Mouse (Mus musculus) cerebellum, postnatal 14 days (tissue): ENCODE measurements at regions not wholly inside any gene's neighbourhood (a gene's known extent, or its start where the extent isn't known, plus 50 kb on each side); places are given as distances from the start of the nearest gene placed in this dataset.

ENCODE experiments used
- DNase-seq, 2 experiments: peaks; one replicate each; pipeline ENCODE4 v3.0.0; 2021; ENCODE audit warnings: mixed read lengths in 2 of 2

- peak; percentile 79 to 83 for DNase-seq
These were observed 124.1 kb upstream of the Foxn2 start for GRCm38 (mm10) chr17:88316213-88316967.

DNA sequence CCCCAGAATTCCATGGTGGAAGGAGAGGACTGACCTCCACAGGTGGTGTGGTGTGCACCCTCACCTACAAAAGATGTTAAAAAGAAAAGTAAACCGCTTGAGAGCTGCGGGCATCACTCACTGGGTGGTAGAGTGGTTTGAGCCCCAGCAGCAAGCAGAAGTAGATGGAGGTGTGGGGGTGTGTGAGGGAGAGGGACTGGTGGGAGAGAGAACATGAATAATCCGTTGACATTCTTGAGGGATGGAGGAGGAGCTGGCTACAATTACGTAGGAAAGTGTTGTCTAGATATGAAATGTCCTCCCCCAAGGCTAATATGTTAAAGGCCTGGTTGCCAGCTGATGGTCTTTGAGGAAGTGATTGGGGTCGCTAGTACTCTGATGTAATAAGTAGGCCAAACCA is 123.2 kb upstream of the Foxn2 start:
- no peak for DNase-seq

DNA sequence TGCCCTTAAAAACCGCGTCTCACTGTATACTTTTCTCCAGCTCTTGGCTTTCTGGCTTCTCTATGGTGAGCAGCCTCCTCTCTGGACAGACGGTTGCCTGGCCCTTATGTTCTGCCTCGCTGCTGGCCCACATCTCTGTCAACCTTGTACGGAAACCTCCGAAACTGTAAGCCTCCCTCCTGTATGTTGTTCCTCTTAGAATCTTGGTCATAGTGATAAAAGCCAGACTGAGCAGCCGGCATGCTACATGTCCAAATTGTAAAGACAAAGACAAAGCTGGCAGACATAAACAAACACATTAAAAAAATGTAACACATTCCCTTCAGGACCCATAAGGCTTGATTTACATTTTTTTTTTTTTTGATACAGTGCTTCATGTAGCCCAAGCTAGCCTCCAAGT is 122.7 kb upstream of the Foxn2 start:
- no peak for DNase-seq

DNA sequence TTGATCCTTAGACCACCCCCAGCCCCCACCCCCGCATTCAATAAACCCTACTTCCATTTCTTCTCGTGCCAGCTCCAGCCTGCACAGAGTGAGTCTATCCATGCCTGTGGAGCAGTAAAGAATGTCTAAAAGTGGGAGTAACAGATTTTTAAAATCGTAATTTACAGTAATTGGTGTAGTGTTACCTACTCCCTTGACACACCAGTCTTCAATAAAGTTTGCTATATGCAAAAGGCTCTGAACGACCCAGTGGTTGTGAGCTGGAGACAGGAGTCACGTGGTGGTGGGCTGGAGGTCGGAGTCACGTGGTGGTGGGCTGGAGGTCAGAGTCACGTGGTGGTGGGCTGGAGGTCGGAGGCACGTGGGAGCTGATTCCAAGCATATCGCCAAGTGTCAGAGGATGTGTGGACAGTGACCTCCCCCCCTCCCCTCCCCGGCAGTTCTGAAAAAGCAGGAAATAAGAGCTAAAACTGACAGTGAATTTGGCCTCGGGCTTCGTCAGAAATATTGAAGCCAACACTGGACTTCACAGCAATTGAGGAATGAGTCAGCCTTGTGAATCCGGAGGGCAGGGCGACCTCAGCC is 122.2 kb upstream of the Foxn2 start:
- peak in 1 of 2 experiments; percentile 17 for DNase-seq

- DNase-seq = peak in 1 of 2 experiments; percentile 5
These were observed 121.6 kb upstream of the Foxn2 start for GRCm38 (mm10) chr17:88318936-88319335.

GRCm38 (mm10) chr17:88320686-88321085 is 119.8 kb upstream of the Foxn2 start:
- peak in 1 of 2 experiments; percentile 62 for DNase-seq

DNA sequence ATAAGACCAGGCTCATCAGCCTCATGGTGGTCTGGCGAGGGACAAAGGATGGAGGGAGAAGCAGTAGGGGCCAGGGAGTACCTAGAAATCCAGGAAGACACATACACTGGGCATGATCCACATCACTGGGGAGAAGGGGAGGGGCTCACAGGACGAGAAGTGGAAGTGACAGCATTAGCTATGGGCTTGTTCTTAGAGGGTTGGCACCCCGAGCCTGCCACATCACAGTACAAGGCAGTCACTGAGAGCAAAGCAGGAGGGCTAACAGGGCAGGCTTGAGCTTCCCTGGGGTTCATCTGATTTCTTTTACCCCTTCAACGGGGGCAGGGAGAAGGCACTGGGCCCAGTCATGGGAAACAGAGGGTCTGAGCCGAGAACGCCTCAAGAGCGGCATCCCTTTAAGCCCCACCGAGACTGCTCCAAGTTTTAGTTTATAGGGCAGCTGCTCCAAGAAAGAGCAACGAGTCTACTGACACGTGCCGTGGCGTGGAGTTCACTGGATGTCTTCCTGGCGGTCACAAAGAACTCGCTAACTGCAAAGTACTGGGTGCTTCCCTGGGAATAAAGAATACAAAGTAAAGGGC is 115.1 kb upstream of the Foxn2 start:
- DNase-seq = no peak

DNA sequence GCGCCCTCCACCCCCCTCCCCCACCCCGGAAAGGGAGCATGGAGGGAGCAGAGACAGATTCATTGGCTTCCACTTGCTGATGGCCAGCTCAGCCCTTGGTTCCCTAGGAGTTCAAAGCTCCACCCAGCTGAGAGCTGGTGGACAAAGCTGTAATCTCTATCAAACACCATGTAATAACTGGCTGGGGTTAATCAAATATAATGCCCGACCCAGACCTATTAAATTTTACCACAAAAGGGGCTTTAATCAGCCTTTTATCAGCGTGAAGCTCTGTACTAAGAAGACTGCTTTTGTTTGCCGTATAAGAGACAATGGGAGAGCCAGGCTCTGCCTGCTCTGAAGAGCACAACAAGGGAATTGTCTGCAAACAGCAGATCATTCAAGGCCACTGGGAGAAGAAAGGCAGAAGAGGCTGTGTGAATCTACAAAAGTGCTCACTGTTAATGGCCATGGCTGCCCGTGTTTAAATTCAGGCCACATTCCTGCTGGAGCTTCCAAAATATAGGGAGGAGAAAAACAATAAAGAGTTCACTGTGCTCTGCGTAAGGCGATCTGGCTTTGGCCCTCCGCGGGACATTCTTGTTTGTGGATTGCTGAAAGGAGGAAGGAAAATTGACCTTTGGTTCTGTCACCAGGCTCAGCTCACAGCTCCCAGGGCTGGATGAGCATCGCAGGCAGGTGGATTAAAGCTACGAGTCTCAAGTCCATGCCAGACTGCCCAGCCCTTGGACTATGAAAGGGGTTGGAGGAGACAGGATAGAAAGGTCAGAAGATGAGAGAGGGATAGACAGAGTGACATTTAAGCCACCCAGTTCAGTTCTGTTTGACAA is 114.4 kb upstream of the Foxn2 start:
- DNase-seq = no peak

DNA sequence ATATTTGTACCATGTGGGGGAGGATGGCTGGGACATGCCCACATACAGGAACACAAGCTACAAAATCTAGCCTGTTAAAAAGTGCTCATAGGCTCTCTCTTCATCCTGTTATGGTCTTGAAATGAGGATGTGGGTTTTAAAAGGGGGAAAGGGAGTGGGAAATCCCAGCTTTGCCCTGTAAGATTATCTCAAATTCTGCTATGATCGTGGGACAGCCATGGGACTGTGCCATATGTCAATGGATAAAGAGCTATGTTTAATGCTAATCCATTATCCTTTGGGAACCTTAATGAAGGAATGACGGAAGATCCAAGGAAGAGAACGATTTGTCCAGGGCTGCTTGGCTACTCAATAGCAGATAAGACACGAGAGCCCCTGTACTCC is 113.8 kb upstream of the Foxn2 start:
- no peak for DNase-seq

- DNase-seq = no peak
These were observed 112.7 kb upstream of the Foxn2 start for GRCm38 (mm10) chr17:88327791-88328190.

DNA sequence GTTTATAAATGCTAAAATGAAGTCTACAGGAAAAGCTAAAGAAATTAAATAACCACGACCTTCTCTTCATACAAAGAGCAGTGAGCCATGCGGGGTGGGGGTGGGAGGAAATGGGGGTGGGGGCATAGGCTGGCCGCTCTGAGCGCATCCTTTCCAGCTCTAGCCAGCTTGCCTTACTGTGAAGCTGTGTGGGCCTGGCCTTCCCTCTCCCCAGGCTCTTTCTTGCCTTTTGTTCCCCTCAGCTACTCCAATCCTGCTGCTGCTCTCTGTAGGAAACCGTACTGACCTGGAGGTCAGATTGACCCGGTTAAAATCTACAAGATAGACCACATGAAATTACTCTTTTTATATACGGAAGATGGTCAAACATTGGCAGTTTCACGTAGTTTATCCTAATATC is 111.7 kb upstream of the Foxn2 start:
- DNase-seq = no peak

GRCm38 (mm10) chr17:88329715-88330114 is 110.8 kb upstream of the Foxn2 start:
- peak; percentile 71 to 77 for DNase-seq

- DNase-seq = peak in 1 of 2 experiments; percentile 65
These were observed 110.4 kb upstream of the Foxn2 start for GRCm38 (mm10) chr17:88330129-88330528.

- no peak for DNase-seq
These were observed 106.7 kb upstream of the Foxn2 start for GRCm38 (mm10) chr17:88333816-88334215.

DNA sequence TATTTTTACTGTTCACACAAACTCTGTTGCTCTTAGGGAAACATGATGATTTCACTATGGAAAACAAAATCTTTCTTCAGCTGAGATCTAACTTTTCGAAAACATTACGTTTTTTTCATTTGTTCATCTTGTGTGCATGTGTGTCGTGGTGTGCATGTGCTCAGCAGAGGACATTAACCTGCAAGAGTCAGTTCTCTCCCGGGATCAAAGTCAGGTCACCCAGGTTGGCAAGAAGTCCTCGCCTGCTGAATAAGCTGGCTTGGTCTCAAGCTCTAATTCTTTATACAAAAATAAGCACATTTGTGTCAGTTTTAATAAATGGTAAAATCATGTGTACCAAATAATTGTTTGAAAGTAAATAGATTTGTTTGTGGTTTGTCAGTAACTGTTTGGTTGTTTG is 105.2 kb upstream of the Foxn2 start:
- peak in 1 of 2 experiments; percentile 23 for DNase-seq

DNA sequence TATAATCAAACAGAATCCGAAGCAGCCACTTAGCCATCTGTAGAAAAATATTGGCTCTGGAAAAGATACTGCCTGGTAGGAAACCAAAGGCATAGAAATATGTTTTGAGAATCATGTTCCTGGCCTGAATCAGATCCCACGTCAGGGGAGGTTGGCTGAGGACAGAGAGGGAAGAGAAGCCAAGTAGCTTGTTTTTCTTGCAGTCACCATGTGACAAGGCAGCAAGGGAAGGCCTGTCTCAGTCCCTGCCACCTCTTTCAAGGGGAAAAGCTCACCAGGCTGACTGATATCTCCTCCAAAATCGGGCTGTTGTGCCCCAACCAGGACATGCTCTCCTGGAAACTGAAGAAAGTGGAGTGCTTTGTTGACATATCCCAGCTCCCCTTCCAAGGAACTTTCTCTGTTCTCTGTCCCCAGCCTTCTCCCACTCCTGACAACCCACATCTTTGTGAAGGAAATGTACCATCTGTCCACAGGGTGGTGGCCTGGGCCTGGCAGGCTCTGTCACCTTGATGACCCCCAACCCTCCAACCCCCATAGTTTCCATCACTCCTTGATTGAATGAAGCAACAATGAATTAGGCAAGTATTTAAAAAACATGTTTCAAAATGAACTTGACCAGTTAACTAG is 104.3 kb upstream of the Foxn2 start:
- DNase-seq = peak; percentile 77 to 86

- DNase-seq = peak in 1 of 2 experiments; percentile 2
These were observed 102.7 kb upstream of the Foxn2 start for GRCm38 (mm10) chr17:88337649-88338404.

DNA sequence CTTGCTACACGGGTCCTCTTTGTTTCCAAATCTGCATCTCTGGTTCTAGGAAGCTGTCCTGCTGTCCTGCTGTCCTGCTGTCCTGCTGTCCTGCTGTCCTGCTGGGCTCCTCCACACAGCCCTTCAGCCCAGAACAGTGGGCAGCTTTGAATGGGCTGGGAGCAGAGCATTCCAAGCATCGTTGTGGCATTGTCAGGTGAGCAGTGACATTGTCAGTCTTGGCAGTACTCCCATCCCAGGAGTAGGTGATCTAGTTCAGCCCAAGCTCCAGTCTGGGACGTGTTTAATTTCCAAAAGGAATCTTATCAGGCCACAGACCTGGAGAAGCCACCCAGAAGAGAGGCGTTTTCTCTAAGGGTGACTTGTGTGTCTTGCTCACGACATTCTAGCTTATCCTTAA is 99.4 kb upstream of the Foxn2 start:
- peak; percentile 67 to 79 for DNase-seq

- no peak for DNase-seq
These were observed 98.9 kb upstream of the Foxn2 start for GRCm38 (mm10) chr17:88341599-88341998.

- peak; percentile 47 to 57 for DNase-seq
These were observed 97.3 kb upstream of the Foxn2 start for GRCm38 (mm10) chr17:88343091-88343783.

DNA sequence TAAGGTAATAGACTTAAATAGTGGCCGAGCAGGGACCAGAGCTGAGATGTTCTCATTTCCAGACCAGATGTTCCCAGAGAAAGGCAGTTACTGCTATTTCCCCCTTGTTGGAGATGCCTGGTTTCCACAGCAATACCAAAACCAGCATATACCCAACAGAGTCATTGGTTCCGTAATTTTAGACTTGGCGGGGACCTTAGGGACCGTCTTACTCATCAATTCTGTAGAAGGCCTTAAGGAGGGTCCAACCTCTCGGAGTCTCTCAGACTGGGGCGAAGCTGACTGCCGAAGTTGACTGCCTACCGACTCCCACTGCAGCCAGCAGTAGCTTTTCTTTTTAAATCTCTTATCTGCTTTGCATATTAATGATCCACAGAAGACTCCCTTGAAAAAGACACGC is 95.1 kb upstream of the Foxn2 start:
- no peak for DNase-seq
